Mouse (Mus musculus) liver, postnatal 0 days (tissue): ENCODE results near the gene Gm49361. TPM values are rescaled to one million over a fixed set of nuclear protein-coding genes. Genes with fewer than 3 reads are reported as not detected.
"Not testable (repeated sequence)": the region's sequence is repeated elsewhere in the genome, so short reads cannot be mapped to it uniquely, and the experiment has no call there.

Experiments
- ATAC-seq: fragments of 200-750 bp; cut with Nextera tagmentation; 2 replicates; pipeline ENCODE4 v1.8.0; 2017; ENCODE audit warnings: mild to moderate bottlenecking, moderate library complexity
- DNase-seq: peaks from one replicate; pipeline ENCODE4 v3.0.0-alpha.2; 2016
- H3K27ac ChIP-seq: fragments of 300-500 bp; sonication (generic); 2 replicates; pipeline ENCODE4 v1.5.1; 2014; ENCODE audit warnings: antibody characterized with exemption, moderate library complexity, mild to moderate bottlenecking, low read depth
- H3K27me3 ChIP-seq: fragments of 300-500 bp; sonication (generic); 2 replicates; pipeline ENCODE4 v1.6.1; 2014; ENCODE audit warnings: low read length, control low read depth, mixed read lengths; ENCODE audit not compliant: insufficient read depth
- H3K36me3 ChIP-seq: fragments of 300-500 bp; sonication (generic); replicated peaks from 2 replicates; pipeline ENCODE4 v1.6.1; 2014; ENCODE audit warnings: mild to moderate bottlenecking, control low read depth, low read length, moderate library complexity, mixed read lengths; ENCODE audit not compliant: insufficient read depth
- H3K4me1 ChIP-seq: fragments of 300-500 bp; sonication (generic); 2 replicates; pipeline ENCODE4 v1.6.1; 2014; ENCODE audit warnings: antibody characterized with exemption, mild to moderate bottlenecking, control low read depth; ENCODE audit not compliant: insufficient read depth
- H3K4me2 ChIP-seq: fragments of 300-500 bp; sonication (generic); 2 replicates; pipeline ENCODE4 v1.6.1; 2014; ENCODE audit warnings: low read depth, mild to moderate bottlenecking, low read length, moderate library complexity, mixed read lengths
- H3K4me3 ChIP-seq: fragments of 300-500 bp; sonication (generic); 2 replicates; pipeline ENCODE4 v1.5.1; 2014; ENCODE audit warnings: low read depth, low read length
- H3K9ac ChIP-seq: fragments of 300-500 bp; sonication (generic); replicated peaks from 2 replicates; pipeline ENCODE4 v1.6.1; 2014; ENCODE audit warnings: mild to moderate bottlenecking, moderate library complexity
- H3K9me3 ChIP-seq: fragments of 300-500 bp; sonication (generic); 2 replicates; pipeline ENCODE4 v1.6.1; 2016; ENCODE audit warnings: mild to moderate bottlenecking, control low read depth, low read length, mixed read lengths
- CTCF ChIP-seq: sonication (generic); IDR thresholded peaks from 2 replicates; pipeline ENCODE4 v1.5.1; 2016; ENCODE audit warnings: antibody characterized with exemption, low read depth
- EP300 ChIP-seq: IDR thresholded peaks from 2 replicates; pipeline ENCODE4 v1.6.1; 2016; ENCODE audit warnings: antibody characterized with exemption, low read depth, mild to moderate bottlenecking
- WGBS: fragments of 180-500 bp; shearing (Covaris S2); extraction: QIAGEN DNeasy Blood & Tissue Kit; methylation state at CpG from one replicate; pipeline ENCODE4 v1.1.7; 2014; ENCODE audit not compliant: insufficient replicate concordance; 5-methylcytosine and 5-hydroxymethylcytosine counted together
- polyA plus RNA-seq: library from polyadenylated mRNA; unstranded; fragments of >200 nt; fragmentation: Nextera tagmentation; extraction: Ambion mirVana; gene quantifications from 2 replicates; pipeline ENCODE4 v1.2.1, GENCODE M21; 2015

The Gm49361 gene
- polyA plus RNA-seq, 1 experiment from 2014 or later: not detected

GRCm38 (mm10) chr14:57658301-57658700 lies 87.6 kb downstream of the Gm49361 start:
- no peaks in the 10 kb centered on the region for H3K9me3 ChIP-seq
- H3K36me3 ChIP-seq: 0 out of 2 replicates have a peak, but pooled peaks cover 2% of the 10 kb centered on the region
- ATAC-seq: no peak
- no peak overlapping the region for H3K9ac ChIP-seq
- no peak overlapping the region for H3K4me3 ChIP-seq
- H3K27ac ChIP-seq: no peak overlapping the region
- TF ChIP-seq CTCF (no peak), EP300 (no peak)
- 90% methylated on average over 4 of the region's 4 CpGs for WGBS
- H3K27me3 ChIP-seq: no peaks in the 10 kb centered on the region
- no peak overlapping the region for H3K4me2 ChIP-seq
- H3K4me1 ChIP-seq: peaks cover 6% of the 10 kb centered on the region; the same call in 1 of the 2 replicates
- DNase-seq: no peak

- Histone ChIP-seq H3K27ac (no peak overlapping the region), H3K9me3 (no peaks in the 10 kb centered on the region), H3K4me3 (no peak overlapping the region), H3K4me2 (no peak overlapping the region), H3K27me3 (no peaks in the 10 kb centered on the region), H3K36me3 (0 out of 2 replicates have a peak, but pooled peaks cover 2% of the 10 kb centered on the region), H3K9ac (no peak overlapping the region), H3K4me1 (0 out of 2 replicates have a peak, but pooled peaks cover 3% of the 10 kb centered on the region)
- 91% methylated on average over 2 of the region's 2 CpGs for WGBS
- DNase-seq (no peak), ATAC-seq (no peak)
- no peak for TF ChIP-seq EP300
- no peak for TF ChIP-seq CTCF
These were observed 88.4 kb downstream of the Gm49361 start for GRCm38 (mm10) chr14:57657500-57657899.

DNA sequence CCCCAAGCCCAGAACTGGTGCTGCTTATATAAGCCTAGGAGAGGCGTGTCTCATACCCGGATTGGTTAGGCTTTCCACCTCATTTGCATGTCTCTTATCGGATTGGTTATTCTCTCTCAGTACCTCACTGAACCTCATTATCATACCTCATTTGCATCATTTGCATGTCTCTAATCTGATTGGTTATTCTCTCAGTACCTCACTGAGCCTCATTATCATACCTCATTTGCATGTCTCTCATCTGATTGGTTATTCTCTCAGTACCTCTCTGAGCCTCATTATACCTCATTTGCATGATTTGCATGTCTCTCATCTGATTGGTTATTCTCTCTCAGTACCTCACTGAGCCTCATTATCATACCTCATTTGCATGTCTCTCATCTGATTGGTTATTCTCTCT lies 89.4 kb downstream of the Gm49361 start:
- H3K4me1 ChIP-seq, H3K4me2 ChIP-seq, DNase-seq, H3K9me3 ChIP-seq, H3K36me3 ChIP-seq, H3K9ac ChIP-seq, H3K4me3 ChIP-seq, H3K27me3 ChIP-seq, H3K27ac ChIP-seq: not testable (repeated sequence)
- 99% methylated on average over 3 of the region's 3 CpGs for WGBS
- peak; percentile 87 for ATAC-seq

GRCm38 (mm10) chr14:57649501-57649900 lies 96.4 kb downstream of the Gm49361 start:
- Histone ChIP-seq H3K9ac (no peak overlapping the region), H3K4me1 (no peaks in the 10 kb centered on the region), H3K27me3 (no peaks in the 10 kb centered on the region), H3K4me2 (no peak overlapping the region), H3K4me3 (no peak overlapping the region), H3K27ac (no peak overlapping the region), H3K9me3 (no peaks in the 10 kb centered on the region), H3K36me3 (peaks cover 8% of the 10 kb centered on the region; the same call in 1 of the 2 replicates)
- no peak for ATAC-seq
- no peak for DNase-seq
- peak; percentile 29 for TF ChIP-seq CTCF
- no peak for TF ChIP-seq EP300

DNA sequence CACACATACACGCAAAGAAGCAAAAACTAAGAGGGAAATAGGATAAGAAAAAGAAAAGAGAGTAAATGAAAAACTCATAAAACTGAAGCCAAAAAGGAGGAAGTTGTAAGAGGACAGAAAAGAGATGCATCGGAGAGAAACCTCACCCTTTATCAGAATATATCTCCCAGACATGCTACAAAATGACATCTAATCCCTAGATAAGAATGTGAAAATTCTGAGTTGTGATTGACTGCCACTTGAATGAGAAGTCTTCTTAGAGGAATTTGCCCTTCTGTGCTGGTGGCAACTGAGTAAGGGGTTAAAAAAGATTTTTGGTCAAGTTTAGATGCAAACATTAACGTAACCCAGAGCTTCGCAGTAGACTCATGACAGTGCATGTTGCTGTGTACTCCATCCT lies 99.7 kb downstream of the Gm49361 start:
- WGBS: 75% methylated on average over 4 of the region's 4 CpGs
- no peaks in the 10 kb centered on the region for H3K9me3 ChIP-seq
- no peak overlapping the region for H3K4me3 ChIP-seq
- peaks cover 18% of the 10 kb centered on the region for H3K36me3 ChIP-seq
- DNase-seq (no peak), ATAC-seq (no peak)
- TF ChIP-seq EP300 (no peak), CTCF (no peak)
- no peak overlapping the region for H3K27ac ChIP-seq
- no peak overlapping the region for H3K9ac ChIP-seq
- H3K4me1 ChIP-seq: no peaks in the 10 kb centered on the region
- H3K4me2 ChIP-seq: no peak overlapping the region
- H3K27me3 ChIP-seq: no peaks in the 10 kb centered on the region

DNA sequence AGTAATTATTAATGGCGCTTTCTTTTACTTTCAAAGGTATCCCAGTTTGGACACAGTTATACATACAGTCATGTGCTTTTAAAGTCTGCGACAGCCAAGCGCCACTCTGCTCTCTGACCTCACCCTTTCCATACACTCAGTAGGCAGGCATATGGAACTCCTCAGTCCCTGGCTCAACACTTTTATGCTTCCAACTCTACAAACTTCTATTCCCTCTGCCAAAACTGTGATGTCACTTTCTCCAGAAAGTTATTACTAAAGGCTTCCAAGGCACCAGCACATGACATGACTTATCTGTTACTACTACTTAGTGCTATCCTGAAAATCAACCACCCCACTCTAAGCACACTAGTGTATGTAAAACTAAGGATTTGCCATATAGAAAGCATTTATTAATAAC lies 106.8 kb downstream of the Gm49361 start:
- 93% methylated on average over 3 of the region's 3 CpGs for WGBS
- peaks cover 21% of the 10 kb centered on the region for H3K36me3 ChIP-seq
- ATAC-seq: no peak
- no peaks in the 10 kb centered on the region for H3K27me3 ChIP-seq
- no peak overlapping the region for H3K9ac ChIP-seq
- no peak overlapping the region for H3K4me2 ChIP-seq
- no peak for DNase-seq
- TF ChIP-seq CTCF (no peak), EP300 (no peak)
- H3K9me3 ChIP-seq: no peaks in the 10 kb centered on the region
- H3K4me3 ChIP-seq: no peak overlapping the region
- H3K4me1 ChIP-seq: no peaks in the 10 kb centered on the region
- H3K27ac ChIP-seq: no peak overlapping the region

DNA sequence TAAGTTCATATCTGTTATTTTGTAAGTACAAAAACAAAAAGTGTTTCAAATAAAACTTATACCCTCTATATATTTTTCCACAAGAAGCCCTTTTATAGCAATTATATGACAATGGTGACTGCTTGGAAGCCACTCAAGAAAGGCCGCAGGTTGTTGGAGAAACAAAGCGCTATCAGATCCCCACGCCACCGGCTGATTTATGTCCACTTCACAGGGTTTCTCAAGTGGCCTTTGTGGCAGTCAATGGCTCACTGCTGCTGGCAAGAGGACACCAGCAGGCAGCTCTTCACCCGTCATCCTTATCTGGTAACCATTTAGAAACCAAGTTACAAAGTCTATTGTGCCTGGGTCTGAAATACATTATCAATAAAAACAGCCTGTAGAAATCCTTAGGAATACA lies 111.8 kb downstream of the Gm49361 start:
- Histone ChIP-seq H3K4me2 (no peak overlapping the region), H3K9ac (no peak overlapping the region), H3K36me3 (peaks cover 17% of the 10 kb centered on the region; the same call in 1 of the 2 replicates), H3K27ac (no peak overlapping the region), H3K4me3 (no peak overlapping the region), H3K9me3 (no peaks in the 10 kb centered on the region), H3K4me1 (no peaks in the 10 kb centered on the region), H3K27me3 (no peaks in the 10 kb centered on the region)
- DNase-seq (no peak), ATAC-seq (no peak)
- WGBS: 81% methylated on average over 5 of the region's 5 CpGs
- TF ChIP-seq CTCF: no peak
- no peak for TF ChIP-seq EP300
